9 mouse cellular contexts compared by ENCODE assay signal in genomic region chr10:80575925-80576324, GRCm38 (mm10). TPM values are rescaled to one million over a fixed set of nuclear protein-coding genes. Genes with fewer than 3 reads are reported as not detected.
DNase-seq lines count a peak whose midpoint lies in the region; ATAC-seq and TF ChIP-seq lines count a peak whose summit lies in the region.
"Had no signal": no experiment of that assay in that cellular context is flagged by ENCODE, and none has a peak within 500 bp of the region (broad histone marks: within the 10 kb centered on the region; RNA-seq: fewer than 3 reads in every experiment).

No protein-coding gene starts in this region.

- H3K9me3 ChIP-seq in heart, embryonic 10.5 days, result no peaks in the 10 kb centered on the region
- H3K9me3 ChIP-seq in limb, embryonic 15.5 days, result no peaks in the 10 kb centered on the region

- whole genome bisulfite sequencing in heart, embryonic 10.5 days, result 12% methylated on average over 17 of the region's 17 CpGs
- 13% methylated on average over 17 of the region's 17 CpGs for WGBS in limb, embryonic 15.5 days

- peak overlapping the region; percentile 76 for H3K9ac ChIP-seq in limb, embryonic 15.5 days

- DNase-seq in heart, embryonic 10.5 days (ENCODE audit: low spot score), result no peak
- DNase-seq in heart, postnatal 10 days, result no peak
- no peak for DNase-seq in testis, postnatal 14 days (ENCODE audit: low spot score)
- no peak for DNase-seq in urinary bladder, postnatal 36 days (ENCODE audit: low spot score in 2 of 2)
- DNase-seq in c-Kit-positive CD71-positive TER-119-positive erythroid progenitor cells, embryonic 14.5 days (ENCODE audit: low spot score), result no peak
- no peak for DNase-seq in adrenal gland, postnatal 25 days

- no peaks in the 10 kb centered on the region for H3K36me3 ChIP-seq in heart, embryonic 10.5 days
- no peaks in the 10 kb centered on the region for H3K36me3 ChIP-seq in testis, adult 2 months (ENCODE audit: control insufficient read depth, insufficient read depth, low read length)
- peaks cover 2% of the 10 kb centered on the region; the same call in 1 of the 2 replicates for H3K36me3 ChIP-seq in limb, embryonic 15.5 days

- no peaks in the 10 kb centered on the region for H3K27me3 ChIP-seq in heart, embryonic 10.5 days (ENCODE audit: insufficient read depth, poor library complexity, severe bottlenecking)
- no peaks in the 10 kb centered on the region for H3K27me3 ChIP-seq in testis, adult 2 months (ENCODE audit: control insufficient read depth, insufficient read depth, low read length)
- H3K27me3 ChIP-seq in limb, embryonic 15.5 days, result no peaks in the 10 kb centered on the region

- intact Hi-C loops in heart, postnatal 10 days (cut with DNase I), result no loop called here

- H3K4me2 ChIP-seq in limb, embryonic 15.5 days, result peak overlapping the region; percentile 91

- peaks cover 85% of the 10 kb centered on the region for H3K4me1 ChIP-seq in heart, embryonic 10.5 days
- H3K4me1 ChIP-seq in testis, adult 2 months (ENCODE audit: control insufficient read depth, insufficient read depth, low read length), result peaks cover 29% of the 10 kb centered on the region
- peaks cover 66% of the 10 kb centered on the region for H3K4me1 ChIP-seq in limb, embryonic 15.5 days

- peak overlapping the region; percentile 92 for H3K27ac ChIP-seq in heart, embryonic 10.5 days
- H3K27ac ChIP-seq in testis, adult 2 months (ENCODE audit: control insufficient read depth, insufficient read depth, low read depth, low read length), result no peak overlapping the region
- peak overlapping the region; percentile 95; the same call in 1 of the 2 replicates for H3K27ac ChIP-seq in limb, embryonic 15.5 days

- no peak for TF ChIP-seq CTCF in testis, adult 2 months (IDR thresholded peaks at IDR 0.05; ENCODE audit: control insufficient read depth, insufficient read depth, insufficient replicate concordance, low read depth, low read length)

- ATAC-seq in limb, embryonic 15.5 days (ENCODE audit: insufficient number of reproducible peaks, low FRiP score, low TSS enrichment, low read depth), result no peak

- no peak for TF ChIP-seq POLR2A in testis, adult 2 months (IDR thresholded peaks at IDR 0.05; ENCODE audit: control insufficient read depth, low read depth, low read length)

- peak overlapping the region; percentile 88 for H3K4me3 ChIP-seq in heart, embryonic 10.5 days
- H3K4me3 ChIP-seq in testis, adult 2 months (ENCODE audit: control insufficient read depth, low read depth, low read length), result peak overlapping the region; percentile 92
- peak overlapping the region; percentile 90 for H3K4me3 ChIP-seq in limb, embryonic 15.5 days

RNA-seq across cellular contexts. Expression of gene Klf16, which starts 1.2 kb away (rescaled TPM):
- polyA plus RNA-seq in heart, embryonic 10.5 days (2016; fragmentation: Nextera tagmentation; extraction: Ambion mirVana), result 7.9 and 8.1 TPM in 2 replicates
- 1 to 10 TPM; 5.9 to 6.9 TPM for total RNA-seq in heart, postnatal 10 days (2021)
- polyA plus RNA-seq in testis, adult 2 months (2012; rRNA removed), result 7.5 and 7.7 TPM in 2 replicates
- polyA plus RNA-seq in limb, embryonic 15.5 days (2015; fragmentation: Nextera tagmentation; extraction: Ambion mirVana), result 7.9 and 9.9 TPM in 2 replicates
- 9.6 and 14.8 TPM in 2 replicates for total RNA-seq in adrenal gland, postnatal 25 days (2021)

RNA-seq across cellular contexts. Expression of gene Abhd17a, which starts 14.2 kb away (rescaled TPM):
- polyA plus RNA-seq in heart, embryonic 10.5 days (2016; fragmentation: Nextera tagmentation; extraction: Ambion mirVana), result 94.1 and 120 TPM in 2 replicates
- 100 to 1,000 TPM in 1 of 2 experiments, 10 to 100 TPM in 1; 92.2 to 102 TPM for total RNA-seq in heart, postnatal 10 days (2021)
- 246 and 291 TPM in 2 replicates for polyA plus RNA-seq in testis, adult 2 months (2012; rRNA removed)
- polyA plus RNA-seq in limb, embryonic 15.5 days (2015; fragmentation: Nextera tagmentation; extraction: Ambion mirVana), result 97.0 and 104 TPM in 2 replicates
- 87.8 and 100 TPM in 2 replicates for total RNA-seq in adrenal gland, postnatal 25 days (2021)

RNA-seq across cellular contexts. Expression of gene Rexo1, which starts 14.6 kb away (rescaled TPM):
- polyA plus RNA-seq in heart, embryonic 10.5 days (2016; fragmentation: Nextera tagmentation; extraction: Ambion mirVana), result 25.1 and 26.9 TPM in 2 replicates
- total RNA-seq in heart, postnatal 10 days (2021), result 10 to 100 TPM; 20.3 to 21.5 TPM
- polyA plus RNA-seq in testis, adult 2 months (2012; rRNA removed), result 201 and 214 TPM in 2 replicates
- polyA plus RNA-seq in limb, embryonic 15.5 days (2015; fragmentation: Nextera tagmentation; extraction: Ambion mirVana), result 21.9 and 22.5 TPM in 2 replicates
- 57.4 and 63.5 TPM in 2 replicates for total RNA-seq in adrenal gland, postnatal 25 days (2021)

RNA-seq across cellular contexts. Expression of gene Scamp4, which starts 26.7 kb away (rescaled TPM):
- polyA plus RNA-seq in heart, embryonic 10.5 days (2016; fragmentation: Nextera tagmentation; extraction: Ambion mirVana), result 97.4 and 97.9 TPM in 2 replicates
- 10 to 100 TPM; 25.9 to 27.8 TPM for total RNA-seq in heart, postnatal 10 days (2021)
- 58.8 and 61.6 TPM in 2 replicates for polyA plus RNA-seq in testis, adult 2 months (2012; rRNA removed)
- 100 and 102 TPM in 2 replicates for polyA plus RNA-seq in limb, embryonic 15.5 days (2015; fragmentation: Nextera tagmentation; extraction: Ambion mirVana)
- 64.8 and 68.6 TPM in 2 replicates for total RNA-seq in adrenal gland, postnatal 25 days (2021)

RNA-seq across cellular contexts. Expression of gene Adat3, which starts 26.8 kb away (rescaled TPM):
- polyA plus RNA-seq in heart, embryonic 10.5 days (2016; fragmentation: Nextera tagmentation; extraction: Ambion mirVana), result 5.8 and 9.3 TPM in 2 replicates
- 1 to 10 TPM; 1.2 to 1.8 TPM for total RNA-seq in heart, postnatal 10 days (2021)
- 46.6 and 56.1 TPM in 2 replicates for polyA plus RNA-seq in testis, adult 2 months (2012; rRNA removed)
- polyA plus RNA-seq in limb, embryonic 15.5 days (2015; fragmentation: Nextera tagmentation; extraction: Ambion mirVana), result 6.4 and 8.0 TPM in 2 replicates
- total RNA-seq in adrenal gland, postnatal 25 days (2021), result 3.5 and 5.6 TPM in 2 replicates
- total RNA-seq: hematopoietic stem cell, adult 5-6 weeks had no signal
